Mouse (Mus musculus) E14TG2a.4 (cell line): ENCODE measurements at regions not wholly inside any gene's neighbourhood (a gene's known extent, or its start where the extent isn't known, plus 50 kb on each side); places are given as distances from the start of the nearest gene placed in this dataset.

Experiments
- H3K27me3 ChIP-seq: 2 replicates; pipeline ENCODE4 v1.6.1; 2014; ENCODE audit warnings: low read length, control low read depth; ENCODE audit not compliant: insufficient read depth
- H3K36me3 ChIP-seq: 2 replicates; pipeline ENCODE4 v1.6.1; 2014; ENCODE audit warnings: low read length, control low read depth; ENCODE audit not compliant: insufficient read depth
- H3K4me1 ChIP-seq: replicated peaks from 2 replicates; pipeline ENCODE4 v1.6.1; 2014; ENCODE audit warnings: low read depth, low read length, control low read depth
- H3K4me3 ChIP-seq: replicated peaks from 2 replicates; pipeline ENCODE4 v1.5.1; 2014; ENCODE audit warnings: mild to moderate bottlenecking, low read length
- H3K9me3 ChIP-seq: 2 replicates; pipeline ENCODE4 v1.6.1; 2014; ENCODE audit warnings: low read length, control low read depth
- CTCF ChIP-seq: conservative IDR thresholded peaks from 2 replicates; pipeline ENCODE4 v1.5.1; 2014; ENCODE audit warnings: low read length
- NANOG ChIP-seq: IDR thresholded peaks from 2 replicates; pipeline ENCODE4 v1.6.1; 2014; ENCODE audit warnings: borderline replicate concordance, low read length, mixed read lengths
- POU5F1 ChIP-seq: IDR thresholded peaks from 2 replicates; pipeline ENCODE4 v1.6.1; 2014; ENCODE audit warnings: low read length, borderline replicate concordance

- H3K4me3 ChIP-seq, result no peak overlapping the region
- no peaks in the 10 kb centered on the region for H3K4me1 ChIP-seq
- H3K27me3 ChIP-seq, result no peaks in the 10 kb centered on the region
- no peaks in the 10 kb centered on the region for H3K36me3 ChIP-seq
- TF ChIP-seq NANOG, result no peak
- TF ChIP-seq POU5F1, result no peak
- no peaks in the 10 kb centered on the region for H3K9me3 ChIP-seq
Measured at GRCm38 (mm10) chr13:119267608-119268300, 160.6 kb upstream of the Paip1 start.

GRCm38 (mm10) chr13:119268301-119268675 is 160.1 kb upstream of the Paip1 start:
- no peaks in the 10 kb centered on the region for H3K27me3 ChIP-seq
- no peak overlapping the region for H3K4me3 ChIP-seq
- H3K9me3 ChIP-seq, result no peaks in the 10 kb centered on the region
- no peaks in the 10 kb centered on the region for H3K36me3 ChIP-seq
- H3K4me1 ChIP-seq, result no peaks in the 10 kb centered on the region
- no peak for TF ChIP-seq CTCF
- TF ChIP-seq POU5F1, result no peak
- no peak for TF ChIP-seq NANOG

DNA sequence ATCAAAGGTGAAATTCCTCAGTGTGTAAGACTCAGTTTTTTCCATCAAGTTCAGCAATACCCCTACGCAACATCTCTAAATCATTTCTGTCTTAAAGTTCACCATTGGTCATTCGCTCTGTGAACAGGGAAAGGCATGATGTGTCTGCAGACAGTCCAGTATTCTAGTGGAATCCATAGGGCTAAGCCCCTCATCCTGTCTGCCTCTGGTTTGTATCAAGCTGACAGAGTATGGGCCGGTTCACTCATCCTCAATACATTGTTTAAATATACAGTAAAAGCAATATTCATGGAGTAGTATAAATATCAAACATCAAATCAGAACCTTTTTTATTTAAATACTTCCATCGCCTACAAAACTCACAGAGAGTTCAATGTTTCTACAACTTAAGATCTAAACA is 152.9 kb upstream of the Paip1 start:
- TF ChIP-seq POU5F1 (no peak), NANOG (no peak), CTCF (no peak)
- no peaks in the 10 kb centered on the region for H3K4me1 ChIP-seq
- no peaks in the 10 kb centered on the region for H3K27me3 ChIP-seq
- no peak overlapping the region for H3K4me3 ChIP-seq
- H3K36me3 ChIP-seq, result no peaks in the 10 kb centered on the region
- H3K9me3 ChIP-seq, result no peaks in the 10 kb centered on the region

GRCm38 (mm10) chr13:119277308-119277948 is 151.0 kb upstream of the Paip1 start:
- Histone ChIP-seq H3K27me3 (no peaks in the 10 kb centered on the region), H3K9me3 (no peaks in the 10 kb centered on the region), H3K4me3 (no peak overlapping the region), H3K4me1 (no peaks in the 10 kb centered on the region), H3K36me3 (no peaks in the 10 kb centered on the region)
- TF ChIP-seq NANOG (no peak), CTCF (no peak), POU5F1 (no peak)

DNA sequence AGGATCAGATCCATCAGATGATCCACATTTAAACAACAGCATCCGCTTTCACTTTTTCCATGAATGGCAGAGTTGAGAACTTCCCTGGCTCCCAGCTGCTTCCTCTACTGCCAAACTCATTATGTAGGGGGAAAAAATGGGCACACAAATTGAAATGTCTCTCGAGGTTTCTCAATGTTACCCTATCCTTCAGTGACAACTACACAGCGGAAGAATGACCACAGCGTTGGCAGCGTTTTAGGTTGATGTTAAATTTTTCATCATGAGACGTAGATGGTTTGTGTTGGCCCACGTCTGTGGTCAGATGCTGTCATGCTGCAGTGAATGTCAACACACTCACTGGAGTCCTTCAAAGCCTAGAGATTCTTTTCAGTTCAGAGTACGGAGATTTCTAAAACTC is 149.0 kb upstream of the Paip1 start:
- Histone ChIP-seq H3K4me3 (no peak overlapping the region), H3K36me3 (no peaks in the 10 kb centered on the region)
- TF ChIP-seq POU5F1, result no peak
- TF ChIP-seq NANOG, result no peak
- TF ChIP-seq CTCF, result no peak

GRCm38 (mm10) chr13:119280622-119281021 is 147.8 kb upstream of the Paip1 start:
- TF ChIP-seq POU5F1, result no peak
- no peak for TF ChIP-seq NANOG
- no peak for TF ChIP-seq CTCF
- no peaks in the 10 kb centered on the region for H3K27me3 ChIP-seq
- no peak overlapping the region for H3K4me3 ChIP-seq

More for the DNA sequence above, 149.0 kb upstream of the Paip1 start:
- Histone ChIP-seq H3K27me3 (no peaks in the 10 kb centered on the region), H3K9me3 (no peaks in the 10 kb centered on the region), H3K4me1 (no peaks in the 10 kb centered on the region)

DNA sequence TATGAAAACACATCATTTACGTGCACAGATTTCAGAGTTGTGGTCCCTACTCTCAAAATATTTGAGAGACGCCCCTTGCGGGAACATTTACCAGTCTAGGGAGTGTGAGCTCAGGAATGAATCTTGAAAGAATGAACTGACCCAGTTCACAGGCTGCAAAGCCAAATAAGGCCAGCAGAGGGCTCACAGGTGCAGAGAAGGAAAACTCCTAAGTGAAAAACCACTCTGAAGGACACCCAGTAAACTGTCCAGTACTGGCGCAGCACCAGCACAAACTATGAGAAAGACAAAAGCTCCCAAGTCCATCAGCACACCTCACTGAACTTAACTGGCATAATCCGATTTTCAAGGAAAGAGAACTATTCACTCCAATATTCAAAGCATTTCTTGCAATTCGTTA is 145.0 kb upstream of the Paip1 start:
- Histone ChIP-seq H3K27me3 (no peaks in the 10 kb centered on the region), H3K36me3 (no peaks in the 10 kb centered on the region), H3K4me3 (no peak overlapping the region), H3K4me1 (no peaks in the 10 kb centered on the region), H3K9me3 (no peaks in the 10 kb centered on the region)
- TF ChIP-seq NANOG (no peak), CTCF (peak; percentile 84)

More at GRCm38 (mm10) chr13:119280622-119281021, 147.8 kb upstream of the Paip1 start:
- Histone ChIP-seq H3K4me1 (no peaks in the 10 kb centered on the region), H3K36me3 (no peaks in the 10 kb centered on the region), H3K9me3 (no peaks in the 10 kb centered on the region)

DNA sequence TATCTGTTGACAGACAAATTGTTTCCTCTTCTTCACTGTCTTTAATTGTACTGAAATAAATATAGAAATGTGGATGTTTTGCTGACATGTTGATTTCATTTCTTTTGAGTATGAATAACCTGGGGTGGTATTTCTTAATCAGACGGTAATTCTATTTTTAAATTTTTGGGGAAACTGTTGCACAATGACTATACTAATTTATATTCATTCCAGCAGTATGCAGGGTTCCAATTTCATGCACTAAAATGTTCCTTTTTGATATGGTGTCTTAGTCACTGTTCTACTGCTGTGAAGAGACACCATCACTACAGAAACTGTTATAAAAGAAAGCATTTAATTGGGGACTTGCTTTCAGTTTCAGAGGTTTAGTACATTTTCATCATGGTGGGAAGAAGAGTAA is 119.2 kb upstream of the Paip1 start:
- Histone ChIP-seq H3K27me3 (no peaks in the 10 kb centered on the region), H3K36me3 (no peaks in the 10 kb centered on the region), H3K9me3 (no peaks in the 10 kb centered on the region), H3K4me3 (no peak overlapping the region), H3K4me1 (no peaks in the 10 kb centered on the region)
- TF ChIP-seq POU5F1 (no peak), NANOG (no peak), CTCF (no peak)
